16 mouse cellular contexts compared by ENCODE assay signal in genomic region chr12:25244666-25245065, GRCm38 (mm10).
DNase-seq lines count a peak whose midpoint lies in the region; ATAC-seq and TF ChIP-seq lines count a peak whose summit lies in the region.
"Had no signal": no experiment of that assay in that cellular context is flagged by ENCODE, and none has a peak within 500 bp of the region (broad histone marks: within the 10 kb centered on the region; RNA-seq: fewer than 3 reads in every experiment).

No protein-coding gene starts in this region.

- H3K4me2 ChIP-seq in hindbrain, embryonic 12.5 days (replicated peaks): no peak overlapping the region
- H3K4me2 ChIP-seq in hindbrain, postnatal 0 days (ENCODE audit: low read depth, low read length): no peak overlapping the region
- no peak overlapping the region for H3K4me2 ChIP-seq in hindbrain, embryonic 15.5 days
- no peak overlapping the region for H3K4me2 ChIP-seq in intestine, embryonic 16.5 days (ENCODE audit: low read depth, low read length)
- H3K4me2 ChIP-seq: liver, embryonic 13.5 days had no signal

- peak; percentile 91 for ATAC-seq in hindbrain, embryonic 12.5 days (ENCODE audit: low FRiP score)
- no peak for ATAC-seq in hindbrain, postnatal 0 days
- peak; percentile 65 for ATAC-seq in hindbrain, embryonic 15.5 days (ENCODE audit: low FRiP score, low read depth)
- ATAC-seq in intestine, embryonic 16.5 days: no peak
- ATAC-seq: activated CD4-positive, CD25-positive, alpha-beta regulatory T cell, adult 4 months; CD4-positive, CD25-positive, alpha-beta regulatory T cell, adult 4 months had no signal

- H3K27me3 ChIP-seq in hindbrain, embryonic 12.5 days: no peaks in the 10 kb centered on the region
- H3K27me3 ChIP-seq in hindbrain, postnatal 0 days (ENCODE audit: insufficient read depth, low read length): no peaks in the 10 kb centered on the region
- H3K27me3 ChIP-seq in hindbrain, embryonic 15.5 days: no peaks in the 10 kb centered on the region
- no peaks in the 10 kb centered on the region for H3K27me3 ChIP-seq in intestine, embryonic 16.5 days (replicated peaks; ENCODE audit: control insufficient read depth, insufficient read depth, low read length)

- no peak for TF ChIP-seq CTCF in hindbrain, postnatal 0 days (IDR thresholded peaks at IDR 0.05; ENCODE audit: low read depth)

- H3K4me3 ChIP-seq in hindbrain, embryonic 12.5 days: no peak overlapping the region
- no peak overlapping the region for H3K4me3 ChIP-seq in hindbrain, postnatal 0 days (ENCODE audit: low read length)
- no peak overlapping the region for H3K4me3 ChIP-seq in hindbrain, embryonic 15.5 days
- H3K4me3 ChIP-seq in intestine, embryonic 16.5 days (ENCODE audit: low read length): no peak overlapping the region
- H3K4me3 ChIP-seq: limb, embryonic 10.5 days; liver, embryonic 13.5 days; myocyte had no signal

- H3K36me3 ChIP-seq in hindbrain, embryonic 12.5 days: no peaks in the 10 kb centered on the region
- H3K36me3 ChIP-seq in hindbrain, postnatal 0 days (ENCODE audit: insufficient read depth, low read length): no peaks in the 10 kb centered on the region
- no peaks in the 10 kb centered on the region for H3K36me3 ChIP-seq in hindbrain, embryonic 15.5 days
- no peaks in the 10 kb centered on the region for H3K36me3 ChIP-seq in intestine, embryonic 16.5 days (ENCODE audit: control insufficient read depth, insufficient read depth, low read length)
- H3K36me3 ChIP-seq: limb, embryonic 10.5 days; liver, embryonic 13.5 days had no signal

- 62% methylated on average over 1 of the region's 1 CpGs for WGBS in hindbrain, embryonic 12.5 days
- WGBS in hindbrain, postnatal 0 days: 64% methylated on average over 1 of the region's 1 CpGs
- WGBS in hindbrain, embryonic 15.5 days: 40% methylated on average over 1 of the region's 1 CpGs
- 76% methylated on average over 1 of the region's 1 CpGs for WGBS in intestine, embryonic 16.5 days

- no peak overlapping the region; the same call in 1 of the 2 replicates for H3K27ac ChIP-seq in hindbrain, embryonic 12.5 days
- H3K27ac ChIP-seq in hindbrain, postnatal 0 days: no peak overlapping the region
- H3K27ac ChIP-seq in hindbrain, embryonic 15.5 days (replicated peaks): no peak overlapping the region
- no peak overlapping the region for H3K27ac ChIP-seq in intestine, embryonic 16.5 days (ENCODE audit: low read length)
- H3K27ac ChIP-seq: limb, embryonic 10.5 days; liver, embryonic 13.5 days had no signal

- H3K9ac ChIP-seq in hindbrain, embryonic 12.5 days: no peak overlapping the region
- no peak overlapping the region for H3K9ac ChIP-seq in hindbrain, postnatal 0 days (replicated peaks; ENCODE audit: low read length)
- H3K9ac ChIP-seq in hindbrain, embryonic 15.5 days: no peak overlapping the region
- H3K9ac ChIP-seq in intestine, embryonic 16.5 days (ENCODE audit: low read depth, low read length): no peak overlapping the region
- H3K9ac ChIP-seq: liver, embryonic 13.5 days had no signal

- peaks cover 16% of the 10 kb centered on the region; the same call in 1 of the 2 replicates for H3K4me1 ChIP-seq in hindbrain, embryonic 12.5 days
- H3K4me1 ChIP-seq in hindbrain, postnatal 0 days (ENCODE audit: insufficient read depth, low read length): 0 out of 2 replicates have a peak, but pooled peaks cover 6% of the 10 kb centered on the region
- H3K4me1 ChIP-seq in hindbrain, embryonic 15.5 days (replicated peaks): peaks cover 12% of the 10 kb centered on the region
- H3K4me1 ChIP-seq in intestine, embryonic 16.5 days (ENCODE audit: control insufficient read depth, insufficient read depth, low read length): no peaks in the 10 kb centered on the region; the same call in 1 of the 2 replicates

- H3K9me3 ChIP-seq in hindbrain, embryonic 12.5 days (replicated peaks): no peaks in the 10 kb centered on the region
- no peaks in the 10 kb centered on the region for H3K9me3 ChIP-seq in hindbrain, postnatal 0 days (ENCODE audit: low read length)
- no peaks in the 10 kb centered on the region for H3K9me3 ChIP-seq in hindbrain, embryonic 15.5 days
- H3K9me3 ChIP-seq in intestine, embryonic 16.5 days (ENCODE audit: control insufficient read depth, low read length): no peaks in the 10 kb centered on the region
- H3K9me3 ChIP-seq: limb, embryonic 10.5 days; liver, embryonic 13.5 days had no signal

- DNase-seq in hindbrain, postnatal 0 days (ENCODE audit: low spot score): no peak
- peak; percentile 88 for DNase-seq in 3T3-L1 (ENCODE audit: low read depth, low spot score)
- DNase-seq in brain, adult 2 months (ENCODE audit: low read depth, low spot score): peak; percentile 41
- no peak for DNase-seq in heart, adult 9 months (ENCODE audit: low spot score in 2 of 2)
- DNase-seq in cerebellum, adult 11 months: no peak
- DNase-seq: cerebellum, adult 18-20 months; heart, adult 11 months; liver, embryonic 13.5 days; right cerebral cortex, postnatal 25 days had no signal

Comparison
In these comparisons a context has a peak if more than half of its experiments do, and no peak if none do; other contexts are left out.
1. ATAC-seq: peak in hindbrain, embryonic 12.5 days (single experiment) and hindbrain, embryonic 15.5 days (single experiment); none in hindbrain, postnatal 0 days (single experiment) and intestine, embryonic 16.5 days (single experiment).
2. DNase-seq: peak in 3T3-L1 (single experiment) and brain, adult 2 months (single experiment); none in hindbrain, postnatal 0 days (single experiment), heart, adult 9 months (0 of 2) and cerebellum, adult 11 months (single experiment).